Mouse (Mus musculus): ENCODE measurements around the gene Pianp. TPM values are rescaled to one million over a fixed set of nuclear protein-coding genes. Genes with fewer than 3 reads are reported as not detected.
"Not testable (repeated sequence)": the region's sequence is repeated elsewhere in the genome, so short reads cannot be mapped to it uniquely, and the experiment has no call there.

Gene Pianp
- polyA plus RNA-seq, 1 experiment from 2014 or later = 8.6 TPM

GRCm38 (mm10) chr6:125009181-125010073, 12.9 kb downstream of the Pianp start:
- peak; percentile 83 for ATAC-seq (ENCODE audit: low FRiP score)
- Histone ChIP-seq H3K4me1 (peaks cover 24% of the 10 kb centered on the region), H3K27me3 (no peaks in the 10 kb centered on the region), H3K36me3 (peaks cover 28% of the 10 kb centered on the region; the same call in 1 of the 2 replicates), H3K4me3 (peak overlapping the region; percentile 93), H3K9me3 (replicated peaks) (no peaks in the 10 kb centered on the region), H3K4me2 (replicated peaks) (peak overlapping the region; percentile 89), H3K9ac (peak overlapping the region; percentile 96), H3K27ac (peak overlapping the region; percentile 99)
- WGBS = under 1% methylated on average over 42 of the region's 78 CpGs

GRCm38 (mm10) chr6:125017682-125018081, 21.2 kb downstream of the Pianp start:
- Histone ChIP-seq H3K4me2 (replicated peaks) (no peak overlapping the region), H3K36me3 (peaks cover 70% of the 10 kb centered on the region), H3K4me1 (no peaks in the 10 kb centered on the region), H3K9ac (no peak overlapping the region), H3K27me3 (no peaks in the 10 kb centered on the region), H3K9me3 (replicated peaks) (no peaks in the 10 kb centered on the region), H3K4me3 (no peak overlapping the region), H3K27ac (no peak overlapping the region)
- no peak for ATAC-seq (ENCODE audit: low FRiP score)
- WGBS = 98% methylated on average over 3 of the region's 3 CpGs

- H3K27me3 ChIP-seq; H3K9ac ChIP-seq; H3K27ac ChIP-seq; H3K9me3 ChIP-seq (replicated peaks); ATAC-seq (ENCODE audit: low FRiP score); H3K4me1 ChIP-seq; H3K4me3 ChIP-seq; H3K4me2 ChIP-seq (replicated peaks): not testable (repeated sequence)
- H3K36me3 ChIP-seq = peaks cover 57% of the 10 kb centered on the region
- 36% methylated on average over 8 of the region's 9 CpGs for WGBS
Observed at GRCm38 (mm10) chr6:125030532-125030931, 34.0 kb downstream of the Pianp start.

DNA sequence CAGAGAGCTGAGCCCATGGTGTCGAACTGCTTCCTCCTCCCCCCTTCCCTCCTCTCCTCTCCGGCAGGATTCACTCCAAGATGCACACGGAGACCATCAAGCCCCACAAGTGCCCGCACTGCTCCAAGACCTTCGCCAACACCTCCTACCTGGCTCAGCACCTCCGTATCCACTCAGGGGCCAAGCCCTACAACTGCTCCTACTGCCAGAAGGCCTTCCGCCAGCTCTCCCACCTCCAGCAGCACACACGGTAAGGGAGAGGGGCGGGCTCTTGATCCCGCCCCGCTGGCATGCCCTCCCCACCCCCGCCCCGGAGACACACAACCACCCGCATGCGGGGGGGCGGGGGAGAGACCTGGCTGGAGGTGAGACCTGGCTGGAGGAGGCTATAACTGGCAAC, 35.1 kb downstream of the Pianp start:
- Histone ChIP-seq H3K4me3 (no peak overlapping the region), H3K9me3 (replicated peaks) (no peaks in the 10 kb centered on the region), H3K4me2 (replicated peaks) (no peak overlapping the region), H3K4me1 (no peaks in the 10 kb centered on the region), H3K9ac (no peak overlapping the region), H3K27me3 (no peaks in the 10 kb centered on the region), H3K27ac (no peak overlapping the region), H3K36me3 (peaks cover 60% of the 10 kb centered on the region)
- WGBS = 92% methylated on average over 16 of the region's 16 CpGs
- no peak for ATAC-seq (ENCODE audit: low FRiP score)

DNA sequence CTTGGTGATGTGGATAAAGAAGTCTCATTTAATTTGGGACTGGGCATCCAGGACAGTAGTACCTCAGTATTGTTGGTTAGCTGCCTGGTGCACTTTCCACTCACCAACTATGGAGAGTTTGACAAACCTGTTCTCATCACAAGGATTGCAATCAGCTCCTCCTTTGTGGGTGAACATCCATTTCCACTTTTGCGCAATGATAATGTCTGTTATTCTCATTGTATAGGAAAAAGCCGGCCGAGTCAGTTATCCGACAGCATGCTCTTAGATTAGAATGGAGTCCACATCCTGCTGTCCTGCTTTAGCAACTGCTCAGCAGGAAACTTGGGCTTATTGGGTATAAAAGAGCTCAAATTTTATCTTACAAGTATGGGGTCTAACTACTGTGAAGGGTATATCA, 42.2 kb downstream of the Pianp start:
- Histone ChIP-seq H3K9me3 (replicated peaks) (no peaks in the 10 kb centered on the region), H3K4me2 (replicated peaks) (peak overlapping the region; percentile 42), H3K27ac (no peak overlapping the region), H3K36me3 (peaks cover 40% of the 10 kb centered on the region), H3K27me3 (no peaks in the 10 kb centered on the region), H3K9ac (no peak overlapping the region), H3K4me1 (peaks cover 19% of the 10 kb centered on the region), H3K4me3 (no peak overlapping the region; the same call in 1 of the 2 replicates)
- 95% methylated on average over 4 of the region's 4 CpGs for WGBS
- ATAC-seq (ENCODE audit: low FRiP score) = no peak

- H3K9me3 ChIP-seq (replicated peaks) = no peaks in the 10 kb centered on the region
- peaks cover 40% of the 10 kb centered on the region for H3K36me3 ChIP-seq
- no peaks in the 10 kb centered on the region for H3K27me3 ChIP-seq
- WGBS = 6% methylated on average over 8 of the region's 8 CpGs
- H3K4me2 ChIP-seq (replicated peaks) = peak overlapping the region; percentile 42
- H3K4me1 ChIP-seq = peaks cover 19% of the 10 kb centered on the region
- H3K27ac ChIP-seq = peak overlapping the region; percentile 50; the same call in 1 of the 2 replicates
- peak; percentile 27 for ATAC-seq (ENCODE audit: low FRiP score)
- peak overlapping the region; percentile 69 for H3K4me3 ChIP-seq
- no peak overlapping the region for H3K9ac ChIP-seq
Observed at GRCm38 (mm10) chr6:125039131-125039530, 42.6 kb downstream of the Pianp start.

- Histone ChIP-seq H3K4me1 (peaks cover 19% of the 10 kb centered on the region), H3K9me3 (replicated peaks) (no peaks in the 10 kb centered on the region), H3K4me2 (replicated peaks) (peak within 1 kb of the TSS; percentile 84), H3K4me3 (peak within 1 kb of the TSS; percentile 69), H3K27ac (peak within 1 kb of the TSS; percentile 86), H3K27me3 (no peaks in the 10 kb centered on the region), H3K9ac (peak within 1 kb of the TSS; percentile 82), H3K36me3 (peaks cover 43% of the 10 kb centered on the region)
- 0% methylated on average over 26 of the region's 26 CpGs for WGBS
- ATAC-seq (ENCODE audit: low FRiP score) = peak; percentile 96
Observed at GRCm38 (mm10) chr6:125039533-125040153, 43.1 kb downstream of the Pianp start, which contains the start of gene Ing4. TSS of gene Ing4 (plus strand) at chr6:125039760.

DNA sequence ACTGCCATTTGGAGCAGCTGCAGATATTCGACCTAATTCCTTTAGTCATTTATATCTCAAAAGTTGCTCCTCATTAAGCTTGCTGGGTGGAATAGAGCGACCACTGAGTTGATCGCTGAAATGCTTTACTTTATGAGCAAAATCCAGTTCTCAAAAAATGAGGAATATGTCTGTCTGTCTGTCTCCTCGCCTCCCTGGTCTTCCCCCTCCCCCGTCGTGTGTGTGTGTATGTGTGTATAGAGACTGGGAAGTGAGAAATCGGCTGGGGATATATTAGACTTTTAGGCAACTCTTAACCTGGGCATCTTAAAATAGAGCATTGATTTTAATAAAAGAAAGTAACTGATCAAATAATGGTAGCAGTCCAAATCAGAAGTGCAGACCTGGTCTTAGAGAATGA, 43.7 kb downstream of the Pianp start:
- H3K4me3 ChIP-seq = peak overlapping the region; percentile 69
- peaks cover 19% of the 10 kb centered on the region for H3K4me1 ChIP-seq
- no peaks in the 10 kb centered on the region for H3K27me3 ChIP-seq
- H3K36me3 ChIP-seq = peaks cover 43% of the 10 kb centered on the region
- WGBS = 11% methylated on average over 7 of the region's 7 CpGs
- H3K9ac ChIP-seq = peak overlapping the region; percentile 82
- H3K27ac ChIP-seq = peak overlapping the region; percentile 86
- no peak for ATAC-seq (ENCODE audit: low FRiP score)
- peak overlapping the region; percentile 84 for H3K4me2 ChIP-seq (replicated peaks)
- no peaks in the 10 kb centered on the region for H3K9me3 ChIP-seq (replicated peaks)

DNA sequence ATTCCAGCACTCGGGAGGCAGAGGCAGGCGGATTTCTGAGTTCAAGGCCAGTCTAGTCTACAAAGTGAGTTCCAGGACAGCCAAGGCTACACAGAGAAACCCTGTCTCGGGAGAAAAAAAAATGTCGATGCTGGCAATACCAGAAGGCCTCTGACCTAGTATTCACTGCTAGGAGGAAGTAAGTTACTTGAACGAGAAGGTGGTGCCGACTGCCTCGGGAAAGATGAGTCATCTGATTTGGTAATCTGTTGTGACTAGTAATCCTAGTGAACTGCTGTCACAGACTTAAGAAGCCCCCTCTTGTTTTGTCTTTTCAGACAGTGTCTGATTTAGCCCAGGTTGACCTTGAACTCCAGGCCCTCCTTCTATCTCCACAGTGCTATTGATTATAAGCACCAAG, 44.6 kb downstream of the Pianp start:
- Histone ChIP-seq H3K27me3 (no peaks in the 10 kb centered on the region), H3K4me2 (replicated peaks) (peak overlapping the region; percentile 84), H3K4me3 (peak overlapping the region; percentile 69; the same call in 1 of the 2 replicates), H3K9ac (no peak overlapping the region), H3K27ac (no peak overlapping the region), H3K4me1 (peaks cover 19% of the 10 kb centered on the region), H3K9me3 (replicated peaks) (no peaks in the 10 kb centered on the region), H3K36me3 (peaks cover 41% of the 10 kb centered on the region)
- ATAC-seq (ENCODE audit: low FRiP score) = no peak
- WGBS = 96% methylated on average over 7 of the region's 7 CpGs

DNA sequence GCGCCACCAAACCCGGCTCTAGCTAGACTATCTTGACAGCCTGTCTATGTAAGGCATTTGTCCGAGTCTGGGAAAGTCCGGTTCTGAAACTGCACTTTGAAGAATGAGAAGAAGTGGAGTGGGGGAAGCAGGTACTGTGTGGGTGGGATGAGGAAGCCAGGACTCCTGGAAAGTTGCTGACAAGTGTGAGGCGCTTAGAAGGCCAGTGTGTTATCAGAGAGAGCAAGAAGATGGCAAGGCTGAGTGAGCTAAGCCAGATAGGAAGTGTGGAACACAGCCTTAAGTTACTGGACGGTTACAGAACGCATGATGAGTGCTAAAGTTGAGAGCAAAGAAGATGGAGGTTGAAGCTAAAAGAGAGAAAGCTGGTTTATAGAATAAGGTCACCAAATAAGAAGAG, 45.6 kb downstream of the Pianp start:
- WGBS = 94% methylated on average over 7 of the region's 7 CpGs
- Histone ChIP-seq H3K4me3 (no peak overlapping the region), H3K9me3 (replicated peaks) (no peaks in the 10 kb centered on the region), H3K9ac (no peak overlapping the region), H3K36me3 (peaks cover 39% of the 10 kb centered on the region), H3K27ac (no peak overlapping the region), H3K27me3 (no peaks in the 10 kb centered on the region), H3K4me1 (peaks cover 19% of the 10 kb centered on the region), H3K4me2 (replicated peaks) (no peak overlapping the region)
- no peak for ATAC-seq (ENCODE audit: low FRiP score)

DNA sequence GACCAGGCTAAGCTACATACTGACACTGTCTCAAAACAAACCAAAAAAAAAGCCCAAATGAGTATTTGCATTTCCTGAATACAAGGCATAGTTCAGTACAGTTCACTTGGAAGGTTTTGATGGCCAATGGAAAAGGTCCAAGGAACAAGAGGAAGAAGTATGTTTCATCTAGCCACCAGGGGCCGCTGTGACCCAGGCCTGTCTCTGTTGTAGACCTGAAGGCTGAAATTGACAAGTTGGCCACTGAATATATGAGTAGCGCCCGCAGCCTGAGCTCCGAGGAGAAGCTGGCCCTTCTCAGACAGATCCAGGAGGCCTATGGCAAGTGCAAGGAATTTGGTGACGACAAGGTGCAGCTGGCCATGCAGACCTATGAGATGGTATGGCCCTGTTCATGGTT, 50.2 kb downstream of the Pianp start:
- Histone ChIP-seq H3K27me3 (no peaks in the 10 kb centered on the region), H3K27ac (no peak overlapping the region), H3K36me3 (peaks cover 75% of the 10 kb centered on the region), H3K4me2 (replicated peaks) (no peak overlapping the region), H3K9me3 (replicated peaks) (no peaks in the 10 kb centered on the region), H3K4me1 (peaks cover 4% of the 10 kb centered on the region; the same call in 1 of the 2 replicates), H3K9ac (no peak overlapping the region), H3K4me3 (no peak overlapping the region)
- 52% methylated on average over 5 of the region's 5 CpGs for WGBS
- peak; percentile 61 for ATAC-seq (ENCODE audit: low FRiP score)

GRCm38 (mm10) chr6:125049678-125050077, 53.2 kb downstream of the Pianp start, which contains the start of gene Acrbp:
TSS of gene Acrbp (plus strand) at chr6:125049689.
- Histone ChIP-seq H3K4me2 (replicated peaks) (no peak within 1 kb of the TSS), H3K9ac (no peak within 1 kb of the TSS), H3K4me3 (no peak within 1 kb of the TSS), H3K36me3 (peaks cover 92% of the 10 kb centered on the region), H3K27me3 (no peaks in the 10 kb centered on the region), H3K4me1 (peaks cover 2% of the 10 kb centered on the region; the same call in 1 of the 2 replicates), H3K27ac (no peak within 1 kb of the TSS), H3K9me3 (replicated peaks) (no peaks in the 10 kb centered on the region)
- WGBS = 38% methylated on average over 20 of the region's 20 CpGs
- no peak for ATAC-seq (ENCODE audit: low FRiP score)
